Mouse (Mus musculus) CD4-positive helper T cell, adult 2 months (primary cell): Measurements from ENCODE around the gene Anks1.
"Not testable (repeated sequence)": the region's sequence is repeated elsewhere in the genome, so short reads cannot be mapped to it uniquely, and the experiment has no call there.

ENCODE experiments used
- DNase-seq: peaks from one replicate; pipeline ENCODE4 v3.0.0-alpha.2; 2012; ENCODE audit warnings: low read depth, missing footprints, low spot score

Gene Anks1

DNA sequence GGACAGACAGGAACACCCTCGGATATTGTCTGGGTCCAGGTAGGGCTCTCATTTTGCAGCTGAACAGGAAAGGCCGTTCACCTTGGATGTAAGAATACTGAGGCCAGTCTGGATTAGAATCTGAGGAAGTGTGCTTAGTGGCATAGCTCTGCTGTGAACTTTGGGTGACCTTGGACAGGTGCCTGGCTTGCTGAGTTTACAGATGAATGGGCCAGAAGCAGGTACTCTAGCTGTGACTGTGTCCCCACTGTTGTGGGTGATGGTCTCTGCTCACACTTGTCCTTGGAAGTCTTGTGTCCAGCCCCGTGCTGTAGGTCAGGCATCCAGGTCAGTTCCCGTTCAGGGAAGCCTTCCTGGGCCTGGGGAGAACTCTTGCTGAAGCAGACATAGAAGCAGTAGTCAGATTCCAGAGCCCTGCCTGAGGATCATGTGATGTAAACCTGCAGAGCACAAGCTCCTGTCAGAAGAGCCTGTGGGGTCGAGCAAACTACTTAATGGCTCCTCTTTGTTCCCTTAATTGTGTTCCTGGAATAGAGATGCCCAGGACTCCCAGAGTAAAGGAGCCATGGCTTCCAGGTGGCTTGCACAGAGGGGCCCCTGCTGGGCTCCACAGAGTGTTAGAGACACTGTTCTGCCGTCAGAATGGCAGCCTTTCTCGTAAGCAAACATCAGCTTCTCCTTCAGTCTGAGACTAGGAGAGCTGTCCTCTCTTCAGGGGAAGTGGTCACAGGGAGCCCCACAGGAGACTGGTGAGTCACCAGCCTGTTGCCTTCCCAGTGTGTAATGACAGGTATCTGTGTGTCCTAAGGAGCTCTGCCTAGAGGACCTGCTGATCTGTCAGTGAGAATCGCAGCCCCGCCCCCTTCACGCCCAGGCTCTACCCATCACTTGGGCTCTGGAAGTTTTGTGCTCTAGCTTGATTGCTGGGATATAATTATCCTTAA is 85.2 kb downstream of the Anks1 start:
- no peak for DNase-seq

DNA sequence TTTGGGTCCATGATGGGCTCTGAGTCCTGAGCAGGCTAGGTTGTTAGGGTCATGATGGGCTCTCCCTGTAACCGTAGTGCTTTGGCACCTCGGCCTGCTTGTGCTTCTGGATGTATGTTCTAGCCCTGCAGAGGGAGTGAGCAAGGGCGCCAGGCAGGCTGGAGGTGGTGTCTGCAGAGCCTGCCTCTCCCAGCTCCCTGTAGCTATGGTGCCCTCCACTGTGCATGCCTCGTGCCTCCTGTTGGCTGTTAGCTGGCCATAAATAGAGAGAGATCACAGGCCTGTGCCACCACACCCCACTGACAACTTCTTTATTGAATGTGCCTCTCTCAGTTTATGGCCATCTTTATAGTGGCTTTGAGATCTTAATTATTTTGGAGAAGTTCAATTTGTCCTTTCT is 87.2 kb downstream of the Anks1 start:
- DNase-seq, result no peak

DNA sequence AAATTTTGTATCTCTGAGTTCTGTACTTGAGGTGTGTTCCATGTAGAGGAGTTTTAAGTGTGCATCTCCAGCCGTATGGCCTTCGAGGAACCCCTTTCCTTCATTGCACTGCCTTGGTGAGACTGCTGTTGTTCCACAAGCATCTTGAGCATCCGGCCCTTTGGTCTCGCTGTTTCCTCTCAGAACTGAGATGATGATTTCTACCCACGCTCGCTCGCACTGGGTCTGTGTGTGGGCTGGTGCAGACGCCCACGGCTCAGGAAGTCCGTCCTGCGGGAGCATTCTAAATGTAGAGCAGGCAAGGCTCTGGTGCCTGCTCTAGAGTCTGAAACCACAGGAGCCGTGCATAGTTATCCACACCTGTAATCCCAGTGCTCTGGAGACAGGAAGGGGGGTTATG is 88.1 kb downstream of the Anks1 start:
- peak; percentile 76 for DNase-seq

DNA sequence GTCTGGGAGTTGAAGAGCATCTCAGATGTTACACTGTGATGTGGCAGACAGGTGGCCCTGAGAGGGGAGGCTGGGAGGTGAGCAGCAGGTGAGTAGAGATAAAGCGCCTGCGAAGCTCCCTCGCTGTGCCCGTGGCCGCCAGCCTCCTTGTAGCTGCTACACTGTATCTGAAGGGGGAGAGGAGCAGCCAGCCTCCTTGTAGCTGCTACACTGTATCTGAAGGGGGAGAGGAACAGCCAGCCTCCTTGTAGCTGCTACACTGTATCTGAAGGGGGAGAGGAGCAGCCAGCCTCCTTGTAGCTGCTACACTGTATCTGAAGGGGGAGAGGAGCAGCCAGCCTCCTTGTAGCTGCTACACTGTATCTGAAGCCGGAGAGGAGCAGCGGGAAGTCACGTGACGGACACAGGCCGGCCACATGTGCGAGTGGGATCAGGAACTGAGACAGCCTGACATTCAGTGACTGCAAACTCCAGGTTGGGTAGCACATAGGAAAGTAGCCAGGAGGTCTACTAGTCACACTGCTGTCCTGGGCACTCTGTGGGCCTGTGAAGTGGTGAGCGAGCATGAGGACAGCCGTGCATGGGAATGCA is 90.7 kb downstream of the Anks1 start:
- DNase-seq, result not testable (repeated sequence)

DNA sequence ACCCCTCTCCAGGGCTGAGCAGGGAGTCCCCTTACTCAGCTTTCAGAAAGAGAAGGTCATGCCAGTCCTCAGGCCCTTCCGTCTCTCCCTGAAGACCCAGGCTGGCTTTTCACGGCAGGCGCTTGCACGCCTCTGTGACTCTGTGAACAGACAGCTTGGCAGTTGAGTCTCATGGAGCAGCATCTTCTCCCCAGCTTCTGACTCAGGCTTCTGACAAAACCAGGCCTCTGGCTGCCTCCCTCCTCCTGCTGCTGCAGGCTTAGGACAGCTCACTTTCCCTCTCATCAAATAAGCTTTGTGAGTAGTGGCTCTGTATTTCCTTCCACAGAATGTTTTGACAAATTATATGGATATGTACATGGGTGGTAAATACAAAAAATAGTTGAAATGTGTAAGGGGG is 91.3 kb downstream of the Anks1 start:
- no peak for DNase-seq

DNA sequence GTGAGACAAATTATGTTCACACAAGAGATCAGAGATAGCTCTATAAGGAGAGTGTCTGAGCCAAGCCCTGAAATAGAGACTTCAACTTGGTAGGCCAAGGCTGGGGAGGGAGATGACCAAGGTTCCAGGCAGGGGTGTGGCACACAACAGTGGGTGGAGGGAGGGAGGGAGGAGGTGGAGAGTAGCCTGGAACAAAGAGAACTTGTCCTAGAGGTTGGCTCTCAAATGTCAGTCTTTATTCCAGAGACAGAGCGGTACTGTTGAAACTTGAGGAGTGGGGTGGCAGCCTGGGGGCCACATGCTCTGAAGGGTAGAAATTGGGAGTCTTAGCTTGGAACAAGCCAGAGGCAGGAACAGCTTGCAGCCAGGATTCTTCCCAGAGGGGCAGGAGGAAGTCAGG is 91.7 kb downstream of the Anks1 start:
- no peak for DNase-seq

DNA sequence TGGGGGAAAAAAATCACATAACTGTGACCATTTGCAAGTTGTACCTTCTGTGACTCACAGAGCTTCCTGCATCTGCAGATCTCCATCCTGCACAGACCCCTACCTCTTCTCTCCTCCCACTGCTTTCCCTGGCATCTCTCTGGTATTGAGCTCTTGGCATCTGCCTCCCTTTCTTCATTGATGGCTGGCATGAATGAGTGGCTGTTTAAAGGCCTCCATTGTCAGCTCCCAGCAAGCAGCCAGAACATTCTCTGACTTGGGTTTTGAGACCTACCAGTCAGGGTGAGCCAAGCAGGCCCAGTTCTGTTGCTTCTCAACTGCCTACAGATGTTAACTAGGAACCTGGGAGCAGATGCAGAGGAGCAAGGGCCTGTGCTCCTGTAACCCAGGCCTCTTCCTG is 96.3 kb downstream of the Anks1 start:
- DNase-seq, result no peak

DNA sequence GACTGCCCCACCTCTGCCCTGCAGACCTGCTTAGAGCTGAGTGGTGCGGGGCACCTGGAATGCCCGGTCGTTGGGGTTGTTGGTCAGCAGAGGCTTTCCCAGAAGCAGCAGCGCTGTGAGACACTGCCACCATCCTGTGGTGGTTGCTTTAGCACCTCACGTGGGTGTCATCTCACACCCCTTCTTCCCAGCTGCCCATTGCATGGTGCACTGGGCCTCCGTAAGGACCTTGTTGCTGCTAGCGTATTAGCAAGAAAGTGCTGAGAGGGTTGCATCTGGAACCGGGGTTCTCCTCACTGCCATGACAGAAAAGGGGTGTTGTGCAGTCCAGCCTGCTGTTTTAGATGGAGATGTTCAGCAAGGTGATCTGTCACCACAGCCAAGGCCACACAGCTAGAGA is 97.1 kb downstream of the Anks1 start:
- no peak for DNase-seq

DNA sequence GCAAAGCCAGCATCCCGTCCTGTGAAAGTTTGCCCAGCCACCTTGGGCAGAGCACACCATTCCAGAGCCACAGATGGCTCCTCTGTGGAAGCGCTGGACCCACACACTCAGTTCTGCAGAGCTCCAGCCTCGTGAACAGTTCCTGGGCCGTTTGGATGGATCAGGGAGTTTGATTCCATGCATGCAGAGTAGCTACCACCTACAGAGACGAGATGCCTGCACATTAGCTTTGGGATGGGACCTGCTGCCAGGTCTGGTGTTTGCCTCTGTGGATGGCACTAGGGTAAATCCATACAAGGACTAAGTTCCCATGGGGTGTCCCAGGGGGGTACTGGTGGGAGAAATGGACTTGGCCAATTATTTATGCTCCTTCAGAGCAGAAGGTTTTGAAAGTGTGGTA is 97.5 kb downstream of the Anks1 start:
- no peak for DNase-seq

DNA sequence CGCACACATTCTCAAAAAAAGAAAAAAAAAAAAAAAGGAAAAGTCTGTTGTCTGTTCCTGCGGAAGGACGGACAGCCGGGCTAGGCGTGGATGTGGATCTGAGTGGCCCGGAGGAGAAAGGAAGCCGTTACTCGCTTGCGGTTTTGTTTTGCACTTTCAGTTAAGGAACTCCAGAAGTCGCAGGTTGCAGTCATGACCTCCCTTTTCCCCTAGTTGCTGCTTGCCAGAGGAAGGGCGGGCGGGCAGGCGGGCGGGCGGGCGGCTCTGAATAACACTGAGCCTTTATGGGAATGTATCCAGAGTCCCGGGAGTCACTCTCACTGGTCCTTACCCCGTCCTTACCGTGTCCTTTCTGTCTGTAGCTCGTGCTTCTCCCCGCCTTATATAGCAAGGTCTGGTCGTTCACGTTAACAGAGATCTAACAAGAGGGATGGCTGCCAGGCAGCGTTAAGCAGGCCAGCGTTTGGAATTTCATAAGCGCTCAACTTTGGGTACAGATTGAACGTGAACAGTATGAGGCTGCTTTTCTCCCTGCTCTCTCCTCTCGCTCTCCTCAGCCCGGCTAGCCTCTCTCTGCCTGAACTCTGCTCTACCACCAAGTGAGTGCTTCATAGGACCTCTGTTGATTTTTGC is 98.2 kb downstream of the Anks1 start:
- peak; percentile 70 for DNase-seq

DNA sequence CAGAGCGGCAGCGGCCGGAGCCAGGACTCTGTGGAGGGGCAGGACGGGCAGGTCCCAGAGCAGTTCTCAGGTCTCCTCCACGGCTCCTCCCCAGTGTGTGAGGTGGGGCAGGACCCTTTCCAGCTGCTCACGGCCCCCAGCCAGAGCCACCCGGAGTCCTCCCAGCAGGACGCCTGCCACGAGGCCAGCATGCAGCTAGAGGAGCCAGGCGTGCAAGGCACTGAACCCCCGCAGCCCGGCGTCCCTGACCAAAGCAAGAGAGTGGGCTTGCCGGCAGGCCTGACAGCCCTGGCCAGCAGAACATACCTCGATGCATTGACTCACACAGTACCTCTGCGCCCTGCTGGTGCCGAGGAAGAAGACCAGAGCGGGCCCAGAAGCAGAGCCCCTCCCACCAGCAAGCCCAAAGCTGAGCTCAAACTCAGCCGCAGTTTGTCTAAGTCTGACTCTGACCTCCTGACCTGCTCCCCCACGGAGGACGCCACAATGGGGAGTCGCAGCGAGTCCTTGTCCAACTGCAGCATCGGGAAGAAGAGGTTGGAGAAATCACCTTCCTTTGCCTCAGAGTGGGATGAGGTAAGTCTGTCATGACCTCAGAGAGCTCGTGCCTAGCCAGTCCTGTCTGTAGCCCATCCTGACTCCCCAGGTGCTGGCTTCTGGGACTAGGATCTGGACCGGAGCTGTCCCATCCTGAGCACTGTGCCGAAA is 98.9 kb downstream of the Anks1 start:
- DNase-seq, result no peak

DNA sequence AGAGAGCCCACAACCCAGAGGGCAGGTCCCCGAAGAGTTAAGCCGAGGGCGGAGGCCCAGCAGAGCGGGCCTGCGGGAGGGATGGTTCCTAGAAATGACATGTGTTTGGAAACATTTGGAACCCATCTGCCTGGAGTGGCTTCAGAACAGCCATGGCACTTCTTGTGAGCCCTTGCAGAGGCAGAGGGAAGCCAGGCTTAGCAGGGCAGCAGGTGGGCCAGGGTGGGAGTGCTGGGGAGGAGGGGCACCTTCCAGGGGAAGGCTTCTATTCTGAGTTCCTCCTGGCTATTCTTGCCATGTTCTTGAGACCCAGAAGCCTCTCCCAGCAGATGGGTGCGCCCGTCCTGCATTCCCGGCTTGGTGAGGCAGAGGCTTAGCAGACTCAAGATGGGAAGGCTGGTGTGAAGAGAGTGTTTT is 99.5 kb downstream of the Anks1 start:
- DNase-seq, result no peak

DNA sequence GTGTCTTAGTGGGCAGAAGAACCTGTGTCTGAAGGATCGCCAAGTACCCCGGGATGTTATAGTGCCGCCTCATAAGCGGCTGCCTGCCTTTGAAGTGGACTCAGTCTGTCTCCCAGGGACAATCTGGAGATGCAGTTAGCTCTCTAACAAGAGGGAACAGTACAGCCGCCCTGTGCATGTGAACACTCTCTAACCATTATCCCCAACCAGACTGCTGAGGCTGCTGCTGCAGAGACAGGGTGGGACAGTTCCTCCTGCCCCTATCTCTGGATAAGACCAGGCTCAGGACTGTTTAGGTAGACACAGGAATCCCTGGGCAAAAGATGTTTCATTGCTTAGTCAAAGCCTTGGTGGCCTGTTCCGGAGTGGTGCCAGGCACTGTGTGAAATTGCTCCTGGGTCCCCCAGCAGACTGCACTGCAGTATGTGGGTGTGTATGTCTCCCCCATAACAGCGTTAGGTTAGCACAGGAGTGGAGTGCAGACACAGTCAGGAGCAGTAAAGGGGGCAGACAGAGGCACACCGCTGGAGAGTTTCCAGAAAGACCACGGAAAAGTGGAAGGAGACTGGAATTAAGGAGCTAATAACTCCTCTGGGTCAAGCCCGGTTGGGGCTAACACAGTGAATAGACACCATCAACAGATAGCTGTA is 100.1 kb downstream of the Anks1 start:
- DNase-seq, result no peak

DNA sequence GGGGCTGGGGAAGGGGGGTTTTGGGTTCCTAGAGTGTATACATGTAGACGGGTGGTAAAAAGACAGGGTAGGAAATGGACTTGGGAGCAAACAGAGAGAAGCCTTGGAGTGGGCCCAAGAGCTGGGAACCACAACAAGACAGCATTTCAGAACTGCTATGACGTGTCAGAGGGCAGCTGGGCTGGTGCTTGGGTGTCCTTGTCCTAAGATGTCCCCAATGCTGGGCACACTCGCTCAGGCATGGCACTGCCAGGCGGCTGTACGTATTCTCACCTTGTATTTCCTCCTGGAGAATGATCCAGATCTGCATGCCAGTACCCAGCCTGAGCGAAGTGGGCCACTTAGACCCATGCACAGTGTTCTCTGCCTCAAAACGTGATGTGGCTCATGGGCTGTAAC is 100.6 kb downstream of the Anks1 start:
- DNase-seq, result no peak

DNA sequence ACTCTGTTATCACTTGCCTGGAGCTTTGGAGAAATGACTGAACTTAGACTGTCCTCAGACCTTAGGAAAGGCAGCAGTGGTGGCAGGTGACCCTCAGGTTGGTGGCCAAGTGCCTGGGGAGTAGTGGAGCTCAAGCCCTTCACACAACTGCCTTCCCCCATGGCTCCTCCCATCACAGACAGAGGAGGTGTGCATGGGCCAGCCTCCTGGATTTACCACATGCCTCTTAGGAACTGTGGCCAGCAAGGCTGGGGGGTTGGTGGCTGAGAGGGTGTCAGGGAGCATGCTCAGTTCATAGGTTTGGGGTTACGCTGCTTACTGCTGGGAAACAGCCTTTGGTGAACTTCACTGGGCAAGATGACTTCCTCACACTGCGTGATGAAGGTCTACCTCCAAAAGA is 101.8 kb downstream of the Anks1 start:
- no peak for DNase-seq

DNA sequence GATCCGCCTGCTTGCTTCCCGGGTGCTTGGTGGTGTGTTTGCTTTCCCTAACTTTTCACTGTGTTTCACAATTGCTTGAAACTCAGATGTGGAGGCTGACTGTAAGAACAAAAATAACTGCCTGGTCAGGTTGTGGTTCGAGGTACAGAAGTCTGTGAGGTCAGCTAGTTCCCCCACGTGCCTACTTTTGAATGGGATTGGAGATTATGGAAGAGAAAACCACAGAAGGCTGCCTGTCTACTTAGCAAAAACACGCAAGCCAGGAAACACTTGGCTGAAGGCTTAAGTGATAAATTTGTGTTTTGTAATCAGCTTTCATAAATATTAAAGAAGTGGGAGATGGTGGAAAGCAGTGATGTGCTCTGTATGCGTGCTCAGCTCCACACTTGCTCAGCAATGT is 103.7 kb downstream of the Anks1 start:
- DNase-seq, result no peak

DNA sequence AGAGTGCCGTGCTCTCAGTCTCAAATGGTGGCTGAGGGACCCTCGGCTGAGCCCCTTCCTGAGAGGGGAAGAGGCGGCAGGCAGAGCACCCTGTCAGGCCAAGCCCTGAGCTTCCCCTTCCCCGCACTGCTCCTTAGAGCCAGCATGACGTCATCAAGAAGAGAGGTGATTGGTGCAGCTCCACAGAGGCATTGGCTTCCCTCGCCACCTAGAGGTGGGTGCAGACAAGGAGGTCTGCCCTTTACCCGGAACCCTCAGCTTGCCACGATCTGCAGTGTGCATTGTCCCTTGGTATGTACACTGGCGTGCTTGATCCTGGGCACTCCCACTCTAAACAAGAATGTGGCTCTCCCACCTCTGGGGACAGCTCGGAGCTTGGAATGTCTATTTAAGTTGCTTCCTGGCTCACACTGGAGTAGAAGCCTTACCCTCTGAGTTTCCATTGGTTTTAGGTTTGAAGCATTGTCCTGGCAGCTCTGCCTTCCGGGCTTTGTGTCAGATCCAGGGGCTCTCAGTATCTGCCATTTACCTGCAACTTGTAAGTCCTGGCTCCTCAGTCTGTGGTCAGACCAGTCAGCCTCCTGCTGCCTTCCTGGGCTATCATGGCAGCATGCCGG is 104.3 kb downstream of the Anks1 start:
- peak; percentile 89 for DNase-seq

DNA sequence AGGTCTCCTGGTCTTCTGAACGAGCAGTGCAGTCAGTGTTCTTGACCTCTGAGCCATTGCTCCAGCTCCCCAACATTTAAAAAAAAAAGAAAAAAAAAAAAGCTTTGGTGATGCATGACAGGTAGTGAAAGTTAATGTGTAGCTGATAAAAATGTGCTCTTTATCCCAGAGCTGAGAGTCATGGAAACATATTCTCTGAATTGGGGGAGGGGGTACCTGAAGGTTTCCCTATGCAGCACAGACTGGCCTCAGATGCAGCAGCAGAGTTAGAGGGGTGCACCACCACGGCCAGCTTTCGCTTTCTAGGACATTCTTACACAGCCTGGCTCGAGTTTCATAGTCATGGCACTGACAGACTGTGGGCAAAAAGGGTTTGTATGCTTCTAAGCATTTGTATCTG is 105.3 kb downstream of the Anks1 start:
- no peak for DNase-seq

DNA sequence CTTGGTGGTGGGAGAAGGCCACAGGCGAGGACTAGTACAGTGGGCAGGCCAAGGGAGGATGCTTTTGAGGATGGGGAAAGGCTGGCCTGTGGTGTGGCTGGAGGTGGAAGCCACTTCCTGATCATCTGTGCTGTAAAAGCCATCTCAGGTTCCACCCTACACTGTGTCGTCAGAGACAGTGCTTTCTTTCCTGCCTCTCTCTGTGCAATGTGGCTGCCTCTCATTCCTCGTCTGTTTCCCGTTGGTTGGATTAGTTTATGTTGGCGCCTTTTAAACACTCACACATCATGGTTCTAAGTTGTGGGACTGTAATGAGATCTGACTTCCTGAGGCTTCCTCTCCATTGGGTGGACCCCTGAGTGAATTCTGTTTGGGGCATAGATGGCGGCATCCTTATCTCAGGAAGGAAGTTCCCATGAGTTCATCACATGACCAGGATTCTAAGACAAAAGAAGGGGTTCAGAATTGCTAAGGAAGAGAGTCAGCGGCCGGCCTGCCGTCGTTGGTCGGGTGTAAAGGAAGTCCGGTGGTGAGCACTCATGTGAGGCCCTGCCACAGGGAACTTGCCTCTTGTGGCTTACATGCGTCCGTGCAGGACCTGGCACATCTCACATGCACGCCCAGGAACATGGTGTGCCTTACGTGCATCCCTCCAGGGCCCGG is 106.1 kb downstream of the Anks1 start:
- DNase-seq, result peak; percentile 80

DNA sequence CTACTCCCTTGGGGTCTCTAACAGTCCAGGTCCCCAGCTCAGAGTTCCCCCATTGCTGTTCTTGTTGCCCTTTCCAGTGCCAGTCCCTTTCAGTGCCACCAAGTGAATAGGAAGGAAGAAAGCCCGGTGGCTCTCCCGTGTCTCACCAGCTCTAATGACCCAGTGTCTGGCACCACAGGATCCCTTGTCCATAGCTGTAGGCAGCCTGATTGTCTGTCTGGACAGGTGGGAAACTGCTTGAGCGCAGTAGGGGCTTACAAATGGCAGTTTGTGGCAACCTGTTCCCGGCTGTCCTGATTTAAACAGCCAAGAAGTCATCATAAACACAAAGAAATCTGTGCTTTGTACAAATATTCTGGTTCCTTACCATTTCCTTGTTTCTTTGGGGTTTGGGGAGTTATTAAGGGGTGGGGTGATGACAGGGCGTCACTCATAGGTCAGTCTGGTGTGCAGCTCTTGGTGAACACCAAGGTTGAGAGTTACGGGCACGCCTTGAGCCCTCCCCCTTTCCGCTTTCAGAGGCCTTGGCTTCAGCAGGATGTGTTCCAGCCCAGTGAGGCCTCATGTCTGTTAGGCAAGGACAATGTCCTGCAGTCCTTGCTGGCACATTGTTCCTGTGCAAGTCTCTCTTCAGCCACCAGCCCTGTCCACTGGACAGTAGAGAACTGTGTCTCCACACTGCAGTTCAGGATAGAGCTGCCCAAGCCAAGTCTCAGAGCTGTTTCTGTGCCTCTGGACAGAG is 107.1 kb downstream of the Anks1 start:
- DNase-seq, result no peak
